Mouse (Mus musculus): ENCODE measurements around the gene Ppp1r18. TPM values are rescaled to one million over a fixed set of nuclear protein-coding genes. Genes with fewer than 3 reads are reported as not detected.

Ppp1r18 gene
- polyA plus RNA-seq, 1 experiment from 2014 or later: 21.8 TPM

- Histone ChIP-seq H3K27me3 (ENCODE audit: low read depth, poor library complexity, severe bottlenecking) (no peaks in the 10 kb centered on the region), H3K4me3 (peak overlapping the region; percentile 82), H3K9me3 (replicated peaks) (peaks cover 11% of the 10 kb centered on the region), H3K36me3 (peaks cover 57% of the 10 kb centered on the region), H3K4me1 (peaks cover 78% of the 10 kb centered on the region), H3K27ac (replicated peaks) (peak overlapping the region; percentile 99)
- peak; percentile 46 for DNase-seq (ENCODE audit: low spot score)
- WGBS: 13% methylated on average over 26 of the region's 26 CpGs
Measured at GRCm38 (mm10) chr17:35866911-35867890, 1.8 kb downstream of the Ppp1r18 start.

- peaks cover 59% of the 10 kb centered on the region for H3K36me3 ChIP-seq
- WGBS: 47% methylated on average over 17 of the region's 17 CpGs
- H3K27me3 ChIP-seq (ENCODE audit: low read depth, poor library complexity, severe bottlenecking): no peaks in the 10 kb centered on the region
- peaks cover 87% of the 10 kb centered on the region for H3K4me1 ChIP-seq
- H3K27ac ChIP-seq (replicated peaks): peak overlapping the region; percentile 99
- no peak for DNase-seq (ENCODE audit: low spot score)
- H3K4me3 ChIP-seq: peak overlapping the region; percentile 82
- H3K9me3 ChIP-seq (replicated peaks): peaks cover 11% of the 10 kb centered on the region
Measured at GRCm38 (mm10) chr17:35868165-35868820, 2.9 kb downstream of the Ppp1r18 start.

GRCm38 (mm10) chr17:35868961-35869345 lies 3.6 kb downstream of the Ppp1r18 start:
- no peak for DNase-seq (ENCODE audit: low spot score)
- no peaks in the 10 kb centered on the region for H3K27me3 ChIP-seq (ENCODE audit: low read depth, poor library complexity, severe bottlenecking)
- peaks cover 60% of the 10 kb centered on the region for H3K36me3 ChIP-seq
- peaks cover 11% of the 10 kb centered on the region for H3K9me3 ChIP-seq (replicated peaks)
- 12% methylated on average over 7 of the region's 7 CpGs for WGBS
- peaks cover 89% of the 10 kb centered on the region for H3K4me1 ChIP-seq
- H3K27ac ChIP-seq (replicated peaks): peak overlapping the region; percentile 99
- H3K4me3 ChIP-seq: peak overlapping the region; percentile 82

GRCm38 (mm10) chr17:35869346-35870067 lies 4.1 kb downstream of the Ppp1r18 start:
- H3K9me3 ChIP-seq (replicated peaks): peaks cover 11% of the 10 kb centered on the region
- no peaks in the 10 kb centered on the region for H3K27me3 ChIP-seq (ENCODE audit: low read depth, poor library complexity, severe bottlenecking)
- peak overlapping the region; percentile 82 for H3K4me3 ChIP-seq
- WGBS: 5% methylated on average over 7 of the region's 7 CpGs
- DNase-seq (ENCODE audit: low spot score): peak; percentile 66
- peak overlapping the region; percentile 99 for H3K27ac ChIP-seq (replicated peaks)
- H3K36me3 ChIP-seq: peaks cover 60% of the 10 kb centered on the region
- peaks cover 84% of the 10 kb centered on the region for H3K4me1 ChIP-seq

- peak overlapping the region; percentile 99 for H3K27ac ChIP-seq (replicated peaks)
- no peak for DNase-seq (ENCODE audit: low spot score)
- H3K36me3 ChIP-seq: peaks cover 67% of the 10 kb centered on the region
- no peaks in the 10 kb centered on the region for H3K27me3 ChIP-seq (ENCODE audit: low read depth, poor library complexity, severe bottlenecking)
- H3K4me1 ChIP-seq: peaks cover 75% of the 10 kb centered on the region
- peak overlapping the region; percentile 82 for H3K4me3 ChIP-seq
- peaks cover 11% of the 10 kb centered on the region for H3K9me3 ChIP-seq (replicated peaks)
- WGBS: 69% methylated on average over 9 of the region's 9 CpGs
Measured at GRCm38 (mm10) chr17:35870151-35870883, 4.9 kb downstream of the Ppp1r18 start.

GRCm38 (mm10) chr17:35870884-35871696 lies 5.7 kb downstream of the Ppp1r18 start:
- Histone ChIP-seq H3K9me3 (replicated peaks) (peaks cover 11% of the 10 kb centered on the region), H3K4me3 (peak overlapping the region; percentile 82), H3K27ac (replicated peaks) (peak overlapping the region; percentile 99; the same call in 1 of the 2 replicates), H3K36me3 (peaks cover 72% of the 10 kb centered on the region), H3K4me1 (peaks cover 70% of the 10 kb centered on the region), H3K27me3 (ENCODE audit: low read depth, poor library complexity, severe bottlenecking) (no peaks in the 10 kb centered on the region)
- no peak for DNase-seq (ENCODE audit: low spot score)
- WGBS: 92% methylated on average over 8 of the region's 8 CpGs

GRCm38 (mm10) chr17:35873774-35874519 lies 8.6 kb downstream of the Ppp1r18 start:
- Histone ChIP-seq H3K27me3 (ENCODE audit: low read depth, poor library complexity, severe bottlenecking) (no peaks in the 10 kb centered on the region), H3K4me1 (peaks cover 41% of the 10 kb centered on the region), H3K4me3 (peak overlapping the region; percentile 38), H3K36me3 (peaks cover 71% of the 10 kb centered on the region), H3K9me3 (replicated peaks) (peaks cover 11% of the 10 kb centered on the region), H3K27ac (replicated peaks) (peak overlapping the region; percentile 46; the same call in 1 of the 2 replicates)
- 34% methylated on average over 21 of the region's 21 CpGs for WGBS
- DNase-seq (ENCODE audit: low spot score): peak; percentile 85

- Histone ChIP-seq H3K4me1 (peaks cover 34% of the 10 kb centered on the region), H3K36me3 (peaks cover 66% of the 10 kb centered on the region)
Measured at GRCm38 (mm10) chr17:35874721-35875120, 9.3 kb downstream of the Ppp1r18 start.

GRCm38 (mm10) chr17:35879245-35880057 lies 14.1 kb downstream of the Ppp1r18 start, which contains the start of gene Dhx16:
Dhx16 (plus strand) TSS chr17:35879819.
- Histone ChIP-seq H3K27me3 (ENCODE audit: low read depth, poor library complexity, severe bottlenecking) (no peaks in the 10 kb centered on the region), H3K9me3 (replicated peaks) (no peaks in the 10 kb centered on the region), H3K4me1 (peaks cover 15% of the 10 kb centered on the region), H3K4me3 (peak within 1 kb of the TSS; percentile 99), H3K36me3 (peaks cover 60% of the 10 kb centered on the region), H3K27ac (replicated peaks) (peak within 1 kb of the TSS; percentile 86)
- WGBS: 6% methylated on average over 66 of the region's 66 CpGs
- DNase-seq (ENCODE audit: low spot score): peak; percentile 96

More at GRCm38 (mm10) chr17:35874721-35875120, 9.3 kb downstream of the Ppp1r18 start:
- WGBS: 97% methylated on average over 6 of the region's 6 CpGs
- H3K27me3 ChIP-seq (ENCODE audit: low read depth, poor library complexity, severe bottlenecking): no peaks in the 10 kb centered on the region
- no peak for DNase-seq (ENCODE audit: low spot score)
- no peak overlapping the region for H3K4me3 ChIP-seq
- H3K27ac ChIP-seq (replicated peaks): no peak overlapping the region
- peaks cover 11% of the 10 kb centered on the region for H3K9me3 ChIP-seq (replicated peaks)

GRCm38 (mm10) chr17:35882924-35883323 lies 17.5 kb downstream of the Ppp1r18 start:
- no peak for DNase-seq (ENCODE audit: low spot score)
- Histone ChIP-seq H3K27ac (replicated peaks) (no peak overlapping the region), H3K4me1 (peaks cover 15% of the 10 kb centered on the region), H3K27me3 (ENCODE audit: low read depth, poor library complexity, severe bottlenecking) (no peaks in the 10 kb centered on the region), H3K9me3 (replicated peaks) (no peaks in the 10 kb centered on the region), H3K4me3 (peak overlapping the region; percentile 21; the same call in 1 of the 2 replicates), H3K36me3 (peaks cover 68% of the 10 kb centered on the region)
- WGBS: 94% methylated on average over 17 of the region's 17 CpGs
